Mouse (Mus musculus) stomach, embryonic 14.5 days (tissue): ENCODE data around the gene Fpr2. TPM values are rescaled to one million over a fixed set of nuclear protein-coding genes. Genes with fewer than 3 reads are reported as not detected.

Experiments
- ATAC-seq: fragments of 200-750 bp; cut with Nextera tagmentation; 2 replicates; pipeline ENCODE4 v1.8.0; 2017; ENCODE audit warnings: low read depth, moderate TSS enrichment; ENCODE audit not compliant: insufficient number of reproducible peaks, insufficient read depth, low FRiP score
- H3K27ac ChIP-seq: fragments of 300-500 bp; sonication (generic); 2 replicates; pipeline ENCODE4 v1.5.1; 2014; ENCODE audit warnings: mild to moderate bottlenecking, low read length, moderate library complexity, mixed read lengths
- H3K27me3 ChIP-seq: fragments of 300-500 bp; sonication (generic); 2 replicates; pipeline ENCODE4 v1.6.1; 2014; ENCODE audit warnings: low read length, control low read depth, mixed read lengths; ENCODE audit not compliant: control insufficient read depth, insufficient read depth
- H3K36me3 ChIP-seq: fragments of 300-500 bp; sonication (generic); 2 replicates; pipeline ENCODE4 v1.6.1; 2014; ENCODE audit warnings: mild to moderate bottlenecking, control low read depth, low read length, moderate library complexity, mixed read lengths; ENCODE audit not compliant: control insufficient read depth, insufficient read depth
- H3K4me1 ChIP-seq: fragments of 300-500 bp; sonication (generic); 2 replicates; pipeline ENCODE4 v1.6.1; 2014; ENCODE audit warnings: low read length, control low read depth, mixed read lengths; ENCODE audit not compliant: control insufficient read depth, insufficient read depth
- H3K4me2 ChIP-seq: fragments of 300-500 bp; sonication (generic); replicated peaks from 2 replicates; pipeline ENCODE4 v1.6.1; 2014; ENCODE audit warnings: low read depth, low read length, control low read depth
- H3K4me3 ChIP-seq: fragments of 300-500 bp; sonication (generic); 2 replicates; pipeline ENCODE4 v1.5.1; 2014; ENCODE audit warnings: low read depth, low read length, control low read depth
- H3K9ac ChIP-seq: fragments of 300-500 bp; sonication (generic); replicated peaks from 2 replicates; pipeline ENCODE4 v1.6.1; 2014; ENCODE audit warnings: low read depth, mild to moderate bottlenecking, control low read depth, low read length, moderate library complexity, mixed read lengths
- H3K9me3 ChIP-seq: fragments of 300-500 bp; sonication (generic); 2 replicates; pipeline ENCODE4 v1.6.1; 2016; ENCODE audit warnings: low read depth, low read length, control low read depth; ENCODE audit not compliant: control insufficient read depth
- WGBS: fragments of 180-500 bp; shearing (Covaris S2); extraction: QIAGEN DNeasy Blood & Tissue Kit; methylation state at CpG from one replicate; pipeline ENCODE4 v1.1.7; 2014; 5-methylcytosine and 5-hydroxymethylcytosine counted together
- polyA plus RNA-seq: library from polyadenylated mRNA; unstranded; fragments of >200 nt; fragmentation: Nextera tagmentation; extraction: Ambion mirVana; gene quantifications from 2 replicates; pipeline ENCODE4 v1.2.1, GENCODE M21; 2014

Gene Fpr2
- polyA plus RNA-seq, 1 experiment from 2014 or later: not detected

- WGBS: 85% methylated on average over 2 of the region's 2 CpGs
- no peaks in the 10 kb centered on the region for H3K36me3 ChIP-seq
- no peaks in the 10 kb centered on the region for H3K9me3 ChIP-seq
- H3K27ac ChIP-seq: no peak overlapping the region
- no peak overlapping the region for H3K4me3 ChIP-seq
- H3K9ac ChIP-seq: no peak overlapping the region
- H3K4me2 ChIP-seq: no peak overlapping the region
- ATAC-seq: no peak
- H3K27me3 ChIP-seq: no peaks in the 10 kb centered on the region
- no peaks in the 10 kb centered on the region for H3K4me1 ChIP-seq
Observed at GRCm38 (mm10) chr17:17870892-17871550, 16.6 kb upstream of the Fpr2 start.

GRCm38 (mm10) chr17:17871697-17872096 is 15.9 kb upstream of the Fpr2 start:
- Histone ChIP-seq H3K9ac (no peak overlapping the region), H3K27me3 (no peaks in the 10 kb centered on the region), H3K4me3 (no peak overlapping the region), H3K36me3 (no peaks in the 10 kb centered on the region), H3K4me2 (no peak overlapping the region), H3K27ac (no peak overlapping the region), H3K9me3 (no peaks in the 10 kb centered on the region), H3K4me1 (no peaks in the 10 kb centered on the region)
- ATAC-seq: no peak
- WGBS: 91% methylated on average over 2 of the region's 2 CpGs

GRCm38 (mm10) chr17:17879347-17879746 is 8.3 kb upstream of the Fpr2 start:
- no peak for ATAC-seq
- no peaks in the 10 kb centered on the region for H3K27me3 ChIP-seq

GRCm38 (mm10) chr17:17882672-17883071 is 5.0 kb upstream of the Fpr2 start:
- ATAC-seq: no peak
- 64% methylated on average over 3 of the region's 3 CpGs for WGBS

More at GRCm38 (mm10) chr17:17879347-17879746, 8.3 kb upstream of the Fpr2 start:
- no peak overlapping the region for H3K4me2 ChIP-seq
- H3K4me1 ChIP-seq: no peaks in the 10 kb centered on the region
- 85% methylated on average over 1 of the region's 1 CpGs for WGBS
- no peak overlapping the region for H3K9ac ChIP-seq
- no peak overlapping the region for H3K27ac ChIP-seq
- H3K9me3 ChIP-seq: no peaks in the 10 kb centered on the region
- no peak overlapping the region for H3K4me3 ChIP-seq
- H3K36me3 ChIP-seq: no peaks in the 10 kb centered on the region

GRCm38 (mm10) chr17:17883840-17884239 is 3.8 kb upstream of the Fpr2 start, which contains the start of gene Fpr1:
TSS of gene Fpr1 (minus strand) at chr17:17883940.
- whole genome bisulfite sequencing: 75% methylated on average over 1 of the region's 1 CpGs
- Histone ChIP-seq H3K9me3 (no peaks in the 10 kb centered on the region), H3K36me3 (no peaks in the 10 kb centered on the region), H3K4me3 (no peak within 1 kb of the TSS), H3K27ac (no peak within 1 kb of the TSS), H3K9ac (no peak within 1 kb of the TSS), H3K27me3 (no peaks in the 10 kb centered on the region), H3K4me2 (no peak within 1 kb of the TSS), H3K4me1 (no peaks in the 10 kb centered on the region)
- ATAC-seq: no peak

More at GRCm38 (mm10) chr17:17882672-17883071, 5.0 kb upstream of the Fpr2 start:
- Histone ChIP-seq H3K4me1 (no peaks in the 10 kb centered on the region), H3K36me3 (no peaks in the 10 kb centered on the region), H3K9me3 (no peaks in the 10 kb centered on the region), H3K4me3 (no peak overlapping the region), H3K27ac (no peak overlapping the region), H3K4me2 (no peak overlapping the region), H3K27me3 (no peaks in the 10 kb centered on the region), H3K9ac (no peak overlapping the region)

GRCm38 (mm10) chr17:17889732-17890425 is 2.3 kb downstream of the Fpr2 start:
- no peak overlapping the region for H3K4me3 ChIP-seq
- H3K27ac ChIP-seq: no peak overlapping the region
- no peak overlapping the region for H3K9ac ChIP-seq
- H3K9me3 ChIP-seq: no peaks in the 10 kb centered on the region
- no peak for ATAC-seq
- WGBS: 78% methylated on average over 2 of the region's 2 CpGs
- H3K27me3 ChIP-seq: no peaks in the 10 kb centered on the region
- no peak overlapping the region for H3K4me2 ChIP-seq
- no peaks in the 10 kb centered on the region for H3K36me3 ChIP-seq
- no peaks in the 10 kb centered on the region for H3K4me1 ChIP-seq

GRCm38 (mm10) chr17:17896039-17896438 is 8.4 kb downstream of the Fpr2 start:
- Histone ChIP-seq H3K27me3 (no peaks in the 10 kb centered on the region), H3K9me3 (no peaks in the 10 kb centered on the region), H3K9ac (no peak overlapping the region), H3K4me1 (no peaks in the 10 kb centered on the region), H3K4me3 (no peak overlapping the region), H3K27ac (no peak overlapping the region), H3K36me3 (no peaks in the 10 kb centered on the region), H3K4me2 (no peak overlapping the region)
- 3% methylated on average over 4 of the region's 4 CpGs for WGBS
- no peak for ATAC-seq

GRCm38 (mm10) chr17:17899268-17899667 is 11.6 kb downstream of the Fpr2 start:
- H3K4me1 ChIP-seq: no peaks in the 10 kb centered on the region
- no peak overlapping the region for H3K9ac ChIP-seq
- no peak for ATAC-seq
- H3K27ac ChIP-seq: no peak overlapping the region
- no peaks in the 10 kb centered on the region for H3K9me3 ChIP-seq
- no peaks in the 10 kb centered on the region for H3K36me3 ChIP-seq
- H3K4me3 ChIP-seq: no peak overlapping the region
- H3K4me2 ChIP-seq: no peak overlapping the region
- WGBS: 85% methylated on average over 2 of the region's 2 CpGs
- no peaks in the 10 kb centered on the region for H3K27me3 ChIP-seq
